Mouse (Mus musculus) liver, adult 2 months (tissue): Measurements from ENCODE around the gene Slc9a3. TPM values are rescaled to one million over a fixed set of nuclear protein-coding genes. Genes with fewer than 3 reads are reported as not detected.
A peak's percentile ranks its signal among the peaks of the same experiment; 100 is the strongest.

ENCODE experiments used
- DNase-seq: peaks from one replicate; pipeline ENCODE4 v3.0.0-alpha.2; 2011; ENCODE audit warnings: low read depth, low spot score; ENCODE audit errors: extremely low read depth
- H3K27ac ChIP-seq: fragments of 200-500 bp; replicated peaks from 2 replicates; pipeline ENCODE4 v1.5.1; 2012; ENCODE audit warnings: low read depth, mild to moderate bottlenecking, control low read depth, inconsistent platforms, low read length; ENCODE audit not compliant: insufficient read depth
- H3K27me3 ChIP-seq: fragments of 200-500 bp; 2 replicates; pipeline ENCODE4 v1.6.1; 2012; ENCODE audit warnings: mild to moderate bottlenecking, moderate library complexity, low read length, inconsistent platforms; ENCODE audit not compliant: control insufficient read depth, insufficient read depth
- H3K36me3 ChIP-seq: fragments of 200-500 bp; 2 replicates; pipeline ENCODE4 v1.6.1; 2012; ENCODE audit warnings: low read length, inconsistent platforms; ENCODE audit not compliant: control insufficient read depth, insufficient read depth
- H3K4me1 ChIP-seq: fragments of 200-500 bp; 2 replicates; pipeline ENCODE4 v1.6.1; 2011; ENCODE audit warnings: low read length; ENCODE audit not compliant: control insufficient read depth, insufficient read depth
- H3K4me3 ChIP-seq: fragments of 200-500 bp; 2 replicates; pipeline ENCODE4 v1.5.1; 2011; ENCODE audit warnings: low read depth, mild to moderate bottlenecking, control low read depth, low read length, moderate library complexity; ENCODE audit not compliant: insufficient read depth
- H3K79me2 ChIP-seq: fragments of 200-500 bp; 2 replicates; pipeline ENCODE4 v1.6.1; 2012; ENCODE audit warnings: inconsistent platforms, mild to moderate bottlenecking, low read length, moderate library complexity; ENCODE audit not compliant: control insufficient read depth, insufficient read depth
- H3K9ac ChIP-seq: fragments of 200-500 bp; 2 replicates; pipeline ENCODE4 v1.6.1; 2012; ENCODE audit warnings: low read depth, mild to moderate bottlenecking, control low read depth, inconsistent platforms, low read length
- CTCF ChIP-seq: fragments of 200-500 bp; IDR thresholded peaks from 2 replicates; pipeline ENCODE4 v1.5.1; 2011; ENCODE audit warnings: low read depth, low read length, control low read depth
- POLR2A ChIP-seq: fragments of 200-500 bp; IDR thresholded peaks from 2 replicates; pipeline ENCODE4 v1.6.1; 2011; ENCODE audit warnings: low read length, control low read depth; ENCODE audit not compliant: insufficient read depth; ENCODE audit errors: extremely low read depth
- WGBS: fragments of 180-500 bp; shearing (Covaris S2); methylation state at CpG from one replicate; pipeline ENCODE4 v1.1.7; 2018; 5-methylcytosine and 5-hydroxymethylcytosine counted together
- polyA plus RNA-seq: library from polyadenylated mRNA; depleted of rRNA; stranded (reverse); fragments of >200 nt; gene quantifications from 2 replicates; pipeline ENCODE4 v1.2.3, GENCODE M21; 2012; rRNA removed
- total RNA-seq: library from RNA; depleted of rRNA; stranded (reverse); fragments of >200 nt; gene quantifications from 2 replicates; pipeline ENCODE4 v1.2.3, GENCODE M21; 2014; rRNA removed

Gene Slc9a3
- total and polyA plus RNA-seq, 2 experiments = 0.07 to 0.09 TPM

- H3K9ac ChIP-seq = no peak overlapping the region
- no peak overlapping the region for H3K4me3 ChIP-seq
- no peak for DNase-seq
- H3K36me3 ChIP-seq = peaks cover 35% of the 10 kb centered on the region
- H3K27me3 ChIP-seq = no peaks in the 10 kb centered on the region
- no peak overlapping the region for H3K27ac ChIP-seq
- TF ChIP-seq CTCF = no peak
- H3K79me2 ChIP-seq = no peaks in the 10 kb centered on the region
- WGBS = 89% methylated on average over 5 of the region's 5 CpGs
- H3K4me1 ChIP-seq = no peaks in the 10 kb centered on the region
These were observed 61.9 kb downstream of the Slc9a3 start for GRCm38 (mm10) chr13:74183011-74183695.

GRCm38 (mm10) chr13:74192613-74193012 is 71.4 kb downstream of the Slc9a3 start:
- WGBS = 86% methylated on average over 6 of the region's 6 CpGs
- Histone ChIP-seq H3K27me3 (no peaks in the 10 kb centered on the region), H3K36me3 (peaks cover 51% of the 10 kb centered on the region), H3K4me1 (no peaks in the 10 kb centered on the region), H3K4me3 (no peak overlapping the region), H3K79me2 (no peaks in the 10 kb centered on the region), H3K9ac (no peak overlapping the region), H3K27ac (no peak overlapping the region)
- TF ChIP-seq CTCF = 0 out of 2 replicates have a peak, but pooled peaks have one; percentile 19
- TF ChIP-seq POLR2A = no peak
- peak; percentile 8 for DNase-seq

GRCm38 (mm10) chr13:74196451-74196850 is 75.2 kb downstream of the Slc9a3 start:
- TF ChIP-seq POLR2A (no peak), CTCF (no peak)
- 67% methylated on average over 3 of the region's 3 CpGs for WGBS
- H3K9ac ChIP-seq = no peak overlapping the region
- no peak overlapping the region for H3K27ac ChIP-seq
- H3K4me1 ChIP-seq = no peaks in the 10 kb centered on the region
- no peaks in the 10 kb centered on the region for H3K27me3 ChIP-seq
- no peaks in the 10 kb centered on the region for H3K79me2 ChIP-seq
- H3K36me3 ChIP-seq = peaks cover 38% of the 10 kb centered on the region
- no peak for DNase-seq
- H3K4me3 ChIP-seq = no peak overlapping the region

GRCm38 (mm10) chr13:74208317-74208985 is 87.2 kb downstream of the Slc9a3 start, which contains the start of gene Exoc3:
Gene Exoc3, minus strand, starts transcription at chr13:74208732.
- H3K27ac ChIP-seq = peak within 1 kb of the TSS; percentile 96
- peak within 1 kb of the TSS; percentile 87 for H3K9ac ChIP-seq
- no peaks in the 10 kb centered on the region for H3K4me1 ChIP-seq
- H3K27me3 ChIP-seq = no peaks in the 10 kb centered on the region
- peak; percentile 75 for DNase-seq
- H3K36me3 ChIP-seq = peaks cover 9% of the 10 kb centered on the region; the same call in 1 of the 2 replicates
- peaks cover 7% of the 10 kb centered on the region; the same call in 1 of the 2 replicates for H3K79me2 ChIP-seq
- under 1% methylated on average over 39 of the region's 39 CpGs for WGBS
- peak within 1 kb of the TSS; percentile 85 for H3K4me3 ChIP-seq
- TF ChIP-seq CTCF (no peak), POLR2A (peak; percentile 67; the same call in 1 of the 2 replicates)

- H3K27ac ChIP-seq = peak overlapping the region; percentile 96
- H3K4me1 ChIP-seq = no peaks in the 10 kb centered on the region
- TF ChIP-seq CTCF (no peak), POLR2A (no peak)
- peak overlapping the region; percentile 85 for H3K4me3 ChIP-seq
- peaks cover 5% of the 10 kb centered on the region; the same call in 1 of the 2 replicates for H3K36me3 ChIP-seq
- WGBS = 20% methylated on average over 12 of the region's 12 CpGs
- H3K79me2 ChIP-seq = peaks cover 7% of the 10 kb centered on the region; the same call in 1 of the 2 replicates
- H3K9ac ChIP-seq = peak overlapping the region; percentile 87
- DNase-seq = no peak
- no peaks in the 10 kb centered on the region for H3K27me3 ChIP-seq
These were observed 87.7 kb downstream of the Slc9a3 start for GRCm38 (mm10) chr13:74208986-74209345.

GRCm38 (mm10) chr13:74218441-74218840 is 97.2 kb downstream of the Slc9a3 start:
- no peaks in the 10 kb centered on the region for H3K79me2 ChIP-seq
- H3K4me3 ChIP-seq = no peak overlapping the region
- H3K9ac ChIP-seq = no peak overlapping the region
- no peak for TF ChIP-seq CTCF
- H3K27ac ChIP-seq = no peak overlapping the region
- no peaks in the 10 kb centered on the region for H3K4me1 ChIP-seq
- no peak for DNase-seq
- no peaks in the 10 kb centered on the region for H3K27me3 ChIP-seq
- no peaks in the 10 kb centered on the region for H3K36me3 ChIP-seq
- WGBS = 86% methylated on average over 3 of the region's 3 CpGs

Other genes starting within 250 kb of the Slc9a3 start
- 0.37 and 1.2 TPM in 2 replicates for gene Trip13, start 183.7 kb upstream of the Slc9a3 start, total RNA-seq
- 0.20 and 0.24 TPM in 2 replicates for gene Trip13, start 183.7 kb upstream of the Slc9a3 start, polyA plus RNA-seq
- 8.0 and 8.5 TPM in 2 replicates for gene Brd9, start 183.6 kb upstream of the Slc9a3 start, total RNA-seq
- 6.0 and 9.1 TPM in 2 replicates for gene Brd9, start 183.6 kb upstream of the Slc9a3 start, polyA plus RNA-seq
- not detected in 2 replicates for gene Zdhhc11, start 157.6 kb upstream of the Slc9a3 start, total RNA-seq
- gene Zdhhc11, start 157.6 kb upstream of the Slc9a3 start, polyA plus RNA-seq = not detected in 2 replicates
- 7.9 and 9.8 TPM in 2 replicates for gene Tppp, start 112.0 kb upstream of the Slc9a3 start, total RNA-seq
- 2.7 and 2.9 TPM in 2 replicates for gene Tppp, start 112.0 kb upstream of the Slc9a3 start, polyA plus RNA-seq
- 0.46 and 0.60 TPM in 2 replicates for gene Cep72, start 59.2 kb upstream of the Slc9a3 start, total RNA-seq
- 0.37 and 1.2 TPM in 2 replicates for gene Cep72, start 59.2 kb upstream of the Slc9a3 start, polyA plus RNA-seq
- 17.9 and 18.4 TPM in 2 replicates for gene Exoc3, start 87.3 kb downstream of the Slc9a3 start, total RNA-seq
- 21.6 and 24.0 TPM in 2 replicates for gene Exoc3, start 87.3 kb downstream of the Slc9a3 start, polyA plus RNA-seq
- gene Ahrr, start 170.9 kb downstream of the Slc9a3 start, total RNA-seq = 0.18 and 0.20 TPM in 2 replicates
- gene Ahrr, start 170.9 kb downstream of the Slc9a3 start, polyA plus RNA-seq = 0.07 TPM in 1 of 2 replicates, not detected in the other
- gene Pdcd6, start 196.1 kb downstream of the Slc9a3 start, total RNA-seq = 123 and 140 TPM in 2 replicates
- 77.0 and 82.5 TPM in 2 replicates for gene Pdcd6, start 196.1 kb downstream of the Slc9a3 start, polyA plus RNA-seq
- gene Sdha, start 228.8 kb downstream of the Slc9a3 start, total RNA-seq = 293 and 295 TPM in 2 replicates
- gene Sdha, start 228.8 kb downstream of the Slc9a3 start, polyA plus RNA-seq = 199 and 223 TPM in 2 replicates
- gene Ccdc127, start 228.9 kb downstream of the Slc9a3 start, total RNA-seq = 5.3 and 5.5 TPM in 2 replicates
- gene Ccdc127, start 228.9 kb downstream of the Slc9a3 start, polyA plus RNA-seq = 2.3 and 2.6 TPM in 2 replicates
- gene Lrrc14b, start 242.5 kb downstream of the Slc9a3 start, total RNA-seq = 0.18 and 0.54 TPM in 2 replicates
- gene Lrrc14b, start 242.5 kb downstream of the Slc9a3 start, polyA plus RNA-seq = 0.39 and 0.54 TPM in 2 replicates